Mouse (Mus musculus) ES-Bruce4 (cell line): ENCODE results near the gene Tex29.

Experiments used
- CTCF ChIP-seq: IDR thresholded peaks from one replicate; pipeline ENCODE4 v1.8.1; 2011; ENCODE audit warnings: low read depth, low read length
- POLR2A ChIP-seq: IDR thresholded peaks from one replicate; pipeline ENCODE4 v1.8.1; 2011; ENCODE audit warnings: low read length; ENCODE audit not compliant: insufficient read depth

DNA sequence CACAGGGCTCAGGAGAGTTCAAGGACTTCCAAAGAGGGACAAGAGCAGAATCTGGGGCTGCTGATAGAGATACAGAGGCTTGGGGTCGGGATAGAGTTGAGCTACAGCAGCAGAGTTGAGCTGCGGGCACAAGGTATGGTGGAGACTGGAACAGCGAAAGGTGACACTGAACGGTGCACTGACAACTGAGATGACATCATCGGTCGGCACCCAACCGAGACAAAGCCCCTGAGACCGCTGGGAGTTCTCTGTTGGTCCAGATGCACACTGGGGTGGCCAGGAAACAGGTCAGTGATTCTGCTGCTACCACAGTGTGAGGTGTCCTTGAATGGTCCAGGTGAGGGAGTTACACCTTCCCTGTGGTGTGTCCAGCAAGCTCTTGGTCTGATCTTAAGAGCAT, 2.5 kb downstream of the Tex29 start:
- TF ChIP-seq CTCF (no peak), POLR2A (no peak)
